Mouse (Mus musculus) cerebellum, adult (tissue): ENCODE measurements around the gene Amn.

Source experiments
- ATAC-seq: cut with Nextera tagmentation; 2 replicates; pipeline ENCODE4 v1.9.2; 2017; ENCODE audit warnings: mild to moderate bottlenecking, moderate library complexity, mixed read lengths; ENCODE audit not compliant: insufficient number of reproducible peaks, low FRiP score, low TSS enrichment

Gene Amn

GRCm38 (mm10) chr12:111270629-111271277, at the start of gene Amn:
TSS of gene Amn (plus strand) at chr12:111271095.
- no peak for ATAC-seq

- ATAC-seq = no peak
These were observed 45.6 kb upstream of the Amn start for GRCm38 (mm10) chr12:111225197-111225780.

- ATAC-seq = no peak
These were observed 43.5 kb upstream of the Amn start for GRCm38 (mm10) chr12:111227410-111227809.

GRCm38 (mm10) chr12:111228488-111228887, 42.4 kb upstream of the Amn start:
- ATAC-seq = no peak

GRCm38 (mm10) chr12:111230793-111231192, 40.1 kb upstream of the Amn start:
- no peak for ATAC-seq

- no peak for ATAC-seq
These were observed 37.1 kb upstream of the Amn start for GRCm38 (mm10) chr12:111233798-111234197.

- no peak for ATAC-seq
These were observed 36.5 kb upstream of the Amn start for GRCm38 (mm10) chr12:111234383-111234782.

GRCm38 (mm10) chr12:111235631-111236030, 35.3 kb upstream of the Amn start:
- ATAC-seq = no peak

GRCm38 (mm10) chr12:111237611-111238188, 33.2 kb upstream of the Amn start:
- no peak for ATAC-seq

GRCm38 (mm10) chr12:111238345-111238744, 32.5 kb upstream of the Amn start:
- no peak for ATAC-seq

GRCm38 (mm10) chr12:111238778-111239177, 32.1 kb upstream of the Amn start:
- ATAC-seq = no peak

GRCm38 (mm10) chr12:111239930-111240329, 31.0 kb upstream of the Amn start:
- ATAC-seq = no peak

GRCm38 (mm10) chr12:111241916-111242315, 29.0 kb upstream of the Amn start:
- peak; percentile 92 for ATAC-seq

GRCm38 (mm10) chr12:111242346-111242745, 28.5 kb upstream of the Amn start:
- no peak for ATAC-seq

GRCm38 (mm10) chr12:111243733-111244132, 27.2 kb upstream of the Amn start:
- ATAC-seq = no peak

- no peak for ATAC-seq
These were observed 25.8 kb upstream of the Amn start for GRCm38 (mm10) chr12:111245070-111245469.

- no peak for ATAC-seq
These were observed 24.0 kb upstream of the Amn start for GRCm38 (mm10) chr12:111246808-111247464.

GRCm38 (mm10) chr12:111249095-111249494, 21.8 kb upstream of the Amn start:
- no peak for ATAC-seq

- ATAC-seq = no peak
These were observed 20.8 kb upstream of the Amn start for GRCm38 (mm10) chr12:111250116-111250515.

GRCm38 (mm10) chr12:111251227-111251626, 19.7 kb upstream of the Amn start:
- no peak for ATAC-seq

GRCm38 (mm10) chr12:111263650-111264049, 7.2 kb upstream of the Amn start:
- no peak for ATAC-seq
